Mouse (Mus musculus) CH12.LX (cell line): ENCODE data around the gene Agtrap.

Source experiments
- PAX5 ChIP-seq: IDR thresholded peaks from 2 replicates; pipeline ENCODE4 v1.6.1; 2012; ENCODE audit warnings: low read length, inconsistent platforms, mixed read lengths
- ZKSCAN1 ChIP-seq: IDR thresholded peaks from 2 replicates; pipeline ENCODE4 v1.6.1; 2012; ENCODE audit warnings: low read depth, inconsistent platforms, low read length, improper control_type of control experiment, borderline replicate concordance

DNA sequence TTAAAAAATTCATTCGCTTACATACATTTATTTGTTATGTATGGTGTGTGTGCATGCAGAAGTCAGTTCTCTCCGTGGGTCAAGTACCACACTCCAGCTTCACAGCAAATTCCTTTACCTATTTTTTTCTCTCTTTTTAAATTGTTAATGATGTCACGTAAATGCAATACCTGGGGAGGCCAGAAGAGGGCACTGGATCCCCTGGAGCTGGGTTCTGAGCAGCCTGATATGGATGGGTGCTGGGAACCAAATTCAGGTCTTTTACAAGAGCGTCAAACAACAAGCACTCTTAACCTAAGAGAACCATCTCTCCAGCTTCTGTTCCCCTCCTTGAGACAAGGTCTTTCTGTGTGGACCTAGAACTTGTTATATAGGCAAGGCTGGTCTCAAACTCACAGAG lies 28.8 kb upstream of the Agtrap start:
- TF ChIP-seq ZKSCAN1 (no peak), PAX5 (no peak)
